Mouse (Mus musculus) myocyte (in vitro differentiated cells): ENCODE results near the gene Sh2b3. TPM values are rescaled to one million over a fixed set of nuclear protein-coding genes. Genes with fewer than 3 reads are reported as not detected.

Experiments used
- H3K27me3 ChIP-seq: one replicate; pipeline ENCODE4 v1.6.1; 2011; ENCODE audit not compliant: control insufficient read depth, insufficient read depth, insufficient read length
- H3K36me3 ChIP-seq: one replicate; pipeline ENCODE4 v1.6.1; 2011; ENCODE audit not compliant: control insufficient read depth, insufficient read depth
- H3K4me2 ChIP-seq: one replicate; pipeline ENCODE4 v1.6.1; 2011; ENCODE audit warnings: low read depth, control low read depth
- H3K4me3 ChIP-seq: one replicate; pipeline ENCODE4 v1.5.1; 2011; ENCODE audit warnings: mild to moderate bottlenecking, control low read depth, moderate library complexity
- H3K79me2 ChIP-seq: one replicate; pipeline ENCODE4 v1.6.1; 2011; ENCODE audit not compliant: control insufficient read depth, insufficient read depth
- H3ac ChIP-seq: one replicate; pipeline ENCODE4 v1.6.1; 2011; ENCODE audit not compliant: control insufficient read depth, insufficient read length
- CEBPB ChIP-seq: IDR thresholded peaks from 2 replicates; pipeline ENCODE4 v1.6.1; 2011; ENCODE audit warnings: mild to moderate bottlenecking, moderate library complexity; ENCODE audit not compliant: poor library complexity, insufficient read depth, severe bottlenecking
- E2F4 ChIP-seq: IDR thresholded peaks from one replicate; pipeline ENCODE4 v1.6.1; 2011; ENCODE audit warnings: mild to moderate bottlenecking, control low read depth, moderate library complexity; ENCODE audit not compliant: insufficient read depth
- MAX ChIP-seq: IDR thresholded peaks from one replicate; pipeline ENCODE4 v1.6.1; 2011; ENCODE audit warnings: low read depth, mild to moderate bottlenecking, control low read depth
- MYOD1 ChIP-seq, 3 experiments: IDR thresholded peaks; one replicate each; pipeline ENCODE4 v1.6.1; 2011; ENCODE audit warnings: control low read depth in 2 of 3, low read depth in 2 of 3, mild to moderate bottlenecking in 2 of 3, moderate library complexity in 1 of 3; ENCODE audit not compliant: insufficient read length in 2 of 3, control insufficient read depth in 1 of 3
- MYOG ChIP-seq, 3 experiments: IDR thresholded peaks; one replicate each; pipeline ENCODE4 v1.6.1; 2011; ENCODE audit warnings: control low read depth in 2 of 3, low read depth in 2 of 3, mild to moderate bottlenecking in 2 of 3; ENCODE audit not compliant: insufficient read length in 2 of 3, control insufficient read depth in 1 of 3, insufficient read depth in 1 of 3
- POLR2A ChIP-seq: IDR thresholded peaks from one replicate; pipeline ENCODE4 v1.6.1; 2011; ENCODE audit warnings: low read depth, mild to moderate bottlenecking, control low read depth, moderate library complexity; ENCODE audit not compliant: insufficient read length
- POLR2AphosphoS2 ChIP-seq: IDR thresholded peaks from one replicate; pipeline ENCODE4 v1.6.1; 2011; ENCODE audit warnings: low read depth, control low read depth; ENCODE audit not compliant: insufficient read length
- REST ChIP-seq: IDR thresholded peaks from one replicate; pipeline ENCODE4 v1.6.1; 2011; ENCODE audit warnings: mild to moderate bottlenecking, control low read depth, moderate library complexity; ENCODE audit not compliant: insufficient read depth, insufficient read length
- SRF ChIP-seq: IDR thresholded peaks from one replicate; pipeline ENCODE4 v1.6.1; 2011; ENCODE audit warnings: low read depth; ENCODE audit not compliant: control insufficient read depth, insufficient read length
- TCF12 ChIP-seq: IDR thresholded peaks from one replicate; pipeline ENCODE4 v1.6.1; 2011; ENCODE audit warnings: mild to moderate bottlenecking, control low read depth; ENCODE audit not compliant: poor library complexity, insufficient read depth, severe bottlenecking
- TCF3 ChIP-seq: IDR thresholded peaks from one replicate; pipeline ENCODE4 v1.6.1; 2011; ENCODE audit warnings: low read depth, control low read depth; ENCODE audit not compliant: insufficient read length
- USF1 ChIP-seq: IDR thresholded peaks from one replicate; pipeline ENCODE4 v1.6.1; 2011; ENCODE audit warnings: low read depth, mild to moderate bottlenecking, control low read depth, moderate library complexity
- polyA plus RNA-seq: library from polyadenylated mRNA; unstranded; fragments of >200 nt; fragmentation: generic; extraction: Trizol; gene quantifications from one replicate; pipeline ENCODE4 v1.2.1, GENCODE M21; 2012; ENCODE audit warnings: missing spikeins

Sh2b3 gene
- polyA plus RNA-seq, 1 experiment: 37.4 TPM

DNA sequence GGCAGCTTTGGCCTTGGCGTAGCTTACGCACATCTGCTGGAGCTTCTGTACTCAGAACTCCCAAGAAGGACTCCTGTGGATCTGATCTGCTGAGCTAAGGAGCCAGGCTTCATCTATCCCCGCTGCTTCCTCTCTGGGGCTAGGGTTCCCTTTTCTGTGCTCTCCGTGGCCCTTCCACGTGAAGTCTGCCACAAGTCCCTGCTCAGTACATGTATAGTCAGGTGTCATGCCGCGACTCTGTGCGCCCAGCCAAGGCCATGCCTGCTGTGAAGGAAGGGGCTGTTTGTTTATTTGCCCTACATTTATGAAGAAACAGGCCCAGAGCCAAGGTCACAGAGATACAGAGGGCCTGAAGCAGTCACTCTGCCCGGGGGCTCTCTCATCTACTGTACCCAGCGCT lies 4.5 kb upstream of the Sh2b3 start:
- no peaks in the 10 kb centered on the region for H3K36me3 ChIP-seq
- no peak for TF ChIP-seq TCF12
- TF ChIP-seq SRF: no peak
- no peak for TF ChIP-seq MYOD1 (IDR thresholded peaks at IDR 0.05; ENCODE audit: control insufficient read depth in 1 of 3, insufficient read length in 2 of 3, low read depth in 2 of 3)
- TF ChIP-seq POLR2A: no peak
- no peak for TF ChIP-seq CEBPB
- no peak for TF ChIP-seq MAX
- TF ChIP-seq TCF3: no peak
- no peak for TF ChIP-seq POLR2AphosphoS2
- no peak for TF ChIP-seq USF1
- TF ChIP-seq REST: no peak
- no peak for TF ChIP-seq MYOG (IDR thresholded peaks at IDR 0.05; ENCODE audit: control insufficient read depth in 1 of 3, insufficient read depth in 1 of 3, insufficient read length in 2 of 3, low read depth in 2 of 3)
- TF ChIP-seq E2F4: no peak
- no peak overlapping the region for H3K4me2 ChIP-seq
- H3K79me2 ChIP-seq: no peaks in the 10 kb centered on the region
- H3K27me3 ChIP-seq: no peaks in the 10 kb centered on the region
- H3ac ChIP-seq: no peak overlapping the region
- H3K4me3 ChIP-seq: peak overlapping the region; percentile 17

GRCm38 (mm10) chr5:121841516-121841915 lies 4.1 kb upstream of the Sh2b3 start:
- no peak overlapping the region for H3K4me2 ChIP-seq
- H3K27me3 ChIP-seq: no peaks in the 10 kb centered on the region
- no peaks in the 10 kb centered on the region for H3K36me3 ChIP-seq
- H3K4me3 ChIP-seq: no peak overlapping the region
- TF ChIP-seq POLR2A (no peak), REST (no peak), MAX (no peak), E2F4 (no peak), TCF12 (no peak), CEBPB (no peak), TCF3 (no peak), POLR2AphosphoS2 (no peak)
- H3K79me2 ChIP-seq: no peaks in the 10 kb centered on the region
- no peak overlapping the region for H3ac ChIP-seq

DNA sequence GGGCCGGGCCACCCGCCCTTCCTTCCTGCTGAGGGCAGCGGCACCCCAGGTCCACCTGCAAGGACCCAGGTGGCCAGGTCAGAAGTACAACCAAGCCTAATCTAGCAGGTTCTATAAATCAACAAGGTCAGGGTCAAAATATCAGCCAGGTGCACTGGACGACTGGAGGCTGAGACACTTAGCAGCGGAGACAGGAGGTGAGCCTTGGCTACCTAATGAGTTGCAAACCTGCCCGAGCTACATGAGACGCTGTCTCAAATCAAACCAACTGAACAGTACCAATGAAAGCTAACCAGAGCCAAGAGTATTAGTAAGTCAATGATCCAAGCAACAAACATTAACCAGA lies 1.7 kb upstream of the Sh2b3 start:
- Histone ChIP-seq H3ac (no peak overlapping the region), H3K4me2 (no peak overlapping the region), H3K36me3 (no peaks in the 10 kb centered on the region), H3K79me2 (peaks cover 24% of the 10 kb centered on the region), H3K4me3 (no peak overlapping the region), H3K27me3 (no peaks in the 10 kb centered on the region)
- TF ChIP-seq USF1: no peak
- no peak for TF ChIP-seq TCF12
- TF ChIP-seq POLR2A: no peak
- TF ChIP-seq POLR2AphosphoS2: no peak
- no peak for TF ChIP-seq MYOG (IDR thresholded peaks at IDR 0.05; ENCODE audit: control insufficient read depth in 1 of 3, insufficient read depth in 1 of 3, insufficient read length in 2 of 3, low read depth in 2 of 3)
- TF ChIP-seq TCF3: no peak
- no peak for TF ChIP-seq MYOD1 (IDR thresholded peaks at IDR 0.05; ENCODE audit: control insufficient read depth in 1 of 3, insufficient read length in 2 of 3, low read depth in 2 of 3)
- TF ChIP-seq E2F4: no peak
- no peak for TF ChIP-seq REST
- TF ChIP-seq CEBPB: no peak
- no peak for TF ChIP-seq MAX
- TF ChIP-seq SRF: no peak

DNA sequence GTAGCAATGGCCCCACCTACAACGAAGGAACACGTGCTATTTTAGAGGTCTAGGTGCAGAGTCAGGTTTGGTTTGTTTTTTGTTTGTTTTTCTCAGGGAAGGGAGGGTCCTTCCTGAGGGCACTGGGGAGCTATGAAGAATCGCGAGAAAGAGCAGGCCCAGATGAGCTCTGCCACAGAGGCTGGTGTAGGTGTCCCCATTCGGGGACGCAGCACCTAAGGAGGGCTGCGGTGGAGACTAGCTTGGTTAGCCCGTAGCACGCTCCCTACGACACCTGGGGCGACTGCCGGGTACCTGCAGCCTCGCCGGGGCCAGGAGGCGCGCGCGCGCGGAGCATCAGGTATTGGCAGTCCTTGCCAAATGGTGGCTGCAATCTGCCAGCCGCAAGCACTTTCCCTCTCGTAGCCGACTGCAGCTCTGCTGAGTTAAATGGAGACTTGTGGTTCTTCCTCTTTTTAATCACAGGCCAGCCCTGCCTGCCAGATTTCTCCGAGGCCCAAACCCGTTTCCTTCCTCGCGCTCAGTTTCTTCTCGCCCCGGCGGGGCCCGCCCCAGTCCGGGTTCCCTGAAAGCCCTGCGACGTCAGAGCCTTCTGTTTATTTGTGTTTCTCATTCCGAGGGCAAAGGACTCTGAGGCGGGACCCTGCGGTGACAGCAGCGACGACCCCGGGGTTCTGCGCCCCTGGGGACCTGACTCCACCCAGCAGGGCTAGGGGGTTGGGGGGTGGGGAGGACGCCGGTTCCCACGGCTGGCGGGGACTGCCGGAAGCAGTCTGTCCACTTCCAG lies 1.1 kb upstream of the Sh2b3 start:
- Histone ChIP-seq H3K27me3 (no peaks in the 10 kb centered on the region), H3K4me3 (peak overlapping the region; percentile 85), H3K4me2 (peak overlapping the region; percentile 75), H3K79me2 (peaks cover 27% of the 10 kb centered on the region), H3ac (peak overlapping the region; percentile 95), H3K36me3 (no peaks in the 10 kb centered on the region)
- TF ChIP-seq SRF (no peak), POLR2AphosphoS2 (no peak), CEBPB (no peak), MYOD1 (IDR thresholded peaks at IDR 0.05; ENCODE audit: control insufficient read depth in 1 of 3, insufficient read length in 2 of 3, low read depth in 2 of 3) (no peak), MAX (no peak), TCF12 (no peak), REST (no peak), TCF3 (no peak), E2F4 (no peak), POLR2A (no peak), USF1 (no peak), MYOG (IDR thresholded peaks at IDR 0.05; ENCODE audit: control insufficient read depth in 1 of 3, insufficient read depth in 1 of 3, insufficient read length in 2 of 3, low read depth in 2 of 3) (no peak)
